8 mouse cellular contexts compared by ENCODE assay signal in the genomic region with DNA sequence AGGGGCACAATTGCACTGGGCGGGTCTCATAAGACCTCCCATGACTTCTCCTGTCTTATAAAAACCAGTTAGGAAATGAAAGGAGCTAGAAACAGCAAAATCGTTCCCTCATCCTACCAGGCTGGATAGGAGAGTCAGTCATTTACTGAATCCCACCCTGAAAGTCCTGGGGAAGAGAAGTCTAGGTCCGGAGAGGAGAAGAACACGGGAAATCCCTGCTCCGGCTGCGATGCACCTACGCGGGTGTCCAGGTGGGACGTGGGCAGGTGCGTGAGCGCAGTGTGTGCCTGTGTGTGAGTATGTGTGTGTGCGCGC. TPM values are rescaled to one million over a fixed set of nuclear protein-coding genes. Genes with fewer than 3 reads are reported as not detected.
DNase-seq lines count a peak whose midpoint lies in the region; ATAC-seq and TF ChIP-seq lines count a peak whose summit lies in the region.

No protein-coding gene starts in this region.

- 4% methylated on average over 13 of the region's 13 CpGs for WGBS in kidney, postnatal 0 days
- WGBS in embryonic facial prominence, embryonic 11.5 days, result 5% methylated on average over 13 of the region's 13 CpGs
- WGBS in intestine, postnatal 0 days, result 7% methylated on average over 13 of the region's 13 CpGs
- 4% methylated on average over 13 of the region's 13 CpGs for WGBS in neural tube, embryonic 13.5 days

- TF ChIP-seq CTCF in kidney, postnatal 0 days (IDR thresholded peaks at IDR 0.05; ENCODE audit: low read depth), result no peak
- TF ChIP-seq CTCF in intestine, postnatal 0 days (IDR thresholded peaks at IDR 0.05; ENCODE audit: low read depth), result no peak

- H3K36me3 ChIP-seq in kidney, postnatal 0 days (ENCODE audit: insufficient read depth, low read length), result no peaks in the 10 kb centered on the region
- no peaks in the 10 kb centered on the region for H3K36me3 ChIP-seq in embryonic facial prominence, embryonic 11.5 days (replicated peaks; ENCODE audit: control insufficient read depth, insufficient read depth, low read depth, low read length)
- H3K36me3 ChIP-seq in intestine, postnatal 0 days (ENCODE audit: control insufficient read depth, insufficient read depth), result no peaks in the 10 kb centered on the region
- H3K36me3 ChIP-seq in neural tube, embryonic 13.5 days, result no peaks in the 10 kb centered on the region

- H3K27me3 ChIP-seq in kidney, postnatal 0 days (ENCODE audit: insufficient read depth, low read length), result peaks cover 22% of the 10 kb centered on the region
- H3K27me3 ChIP-seq in embryonic facial prominence, embryonic 11.5 days (ENCODE audit: control insufficient read depth, insufficient read depth, low read length), result peaks cover 36% of the 10 kb centered on the region
- peaks cover 75% of the 10 kb centered on the region for H3K27me3 ChIP-seq in intestine, postnatal 0 days (replicated peaks; ENCODE audit: control insufficient read depth, insufficient read depth, low read length)
- H3K27me3 ChIP-seq in neural tube, embryonic 13.5 days, result peaks cover 26% of the 10 kb centered on the region

- H3K4me2 ChIP-seq in kidney, postnatal 0 days (ENCODE audit: low read length), result peak overlapping the region; percentile 100
- H3K4me2 ChIP-seq in embryonic facial prominence, embryonic 11.5 days (ENCODE audit: low read depth, low read length), result peak overlapping the region; percentile 100
- peak overlapping the region; percentile 99 for H3K4me2 ChIP-seq in intestine, postnatal 0 days (replicated peaks; ENCODE audit: low read depth)
- H3K4me2 ChIP-seq in neural tube, embryonic 13.5 days, result peak overlapping the region; percentile 81

- H3K27ac ChIP-seq in kidney, postnatal 0 days, result no peak overlapping the region
- no peak overlapping the region for H3K27ac ChIP-seq in embryonic facial prominence, embryonic 11.5 days (replicated peaks; ENCODE audit: low read depth, low read length)
- no peak overlapping the region for H3K27ac ChIP-seq in intestine, postnatal 0 days (ENCODE audit: low read depth, low read length)
- H3K27ac ChIP-seq in neural tube, embryonic 13.5 days (replicated peaks), result peak overlapping the region; percentile 97

- peak overlapping the region; percentile 68 for H3K4me3 ChIP-seq in kidney, postnatal 0 days (replicated peaks; ENCODE audit: low read depth, low read length)
- H3K4me3 ChIP-seq in embryonic facial prominence, embryonic 11.5 days (ENCODE audit: low read depth, low read length), result peak overlapping the region; percentile 79
- H3K4me3 ChIP-seq in intestine, postnatal 0 days (ENCODE audit: low read depth, low read length), result peak overlapping the region; percentile 60
- peak overlapping the region; percentile 87 for H3K4me3 ChIP-seq in neural tube, embryonic 13.5 days

- H3K9ac ChIP-seq in kidney, postnatal 0 days (ENCODE audit: low read depth, low read length), result no peak overlapping the region
- H3K9ac ChIP-seq in embryonic facial prominence, embryonic 11.5 days (replicated peaks; ENCODE audit: low read length), result peak overlapping the region; percentile 70
- no peak overlapping the region for H3K9ac ChIP-seq in intestine, postnatal 0 days (ENCODE audit: low read depth, low read length)
- H3K9ac ChIP-seq in neural tube, embryonic 13.5 days, result peak overlapping the region; percentile 99

- no peaks in the 10 kb centered on the region for H3K9me3 ChIP-seq in kidney, postnatal 0 days (replicated peaks; ENCODE audit: low read length)
- no peaks in the 10 kb centered on the region for H3K9me3 ChIP-seq in embryonic facial prominence, embryonic 11.5 days (replicated peaks; ENCODE audit: control insufficient read depth, low read length)
- no peaks in the 10 kb centered on the region for H3K9me3 ChIP-seq in intestine, postnatal 0 days (ENCODE audit: control insufficient read depth)
- no peaks in the 10 kb centered on the region for H3K9me3 ChIP-seq in neural tube, embryonic 13.5 days

- H3K4me1 ChIP-seq in kidney, postnatal 0 days (replicated peaks; ENCODE audit: insufficient read depth, low read length), result peaks cover 5% of the 10 kb centered on the region; the same call in 1 of the 2 replicates
- no peaks in the 10 kb centered on the region; the same call in 1 of the 2 replicates for H3K4me1 ChIP-seq in embryonic facial prominence, embryonic 11.5 days (ENCODE audit: control insufficient read depth, insufficient read depth, low read length)
- no peaks in the 10 kb centered on the region for H3K4me1 ChIP-seq in intestine, postnatal 0 days (replicated peaks; ENCODE audit: control insufficient read depth, insufficient read depth, low read length)
- peaks cover 56% of the 10 kb centered on the region for H3K4me1 ChIP-seq in neural tube, embryonic 13.5 days (replicated peaks)

- ATAC-seq in kidney, postnatal 0 days (replicated peaks; ENCODE audit: low FRiP score, low read depth), result no peak
- ATAC-seq in embryonic facial prominence, embryonic 11.5 days (replicated peaks; ENCODE audit: insufficient number of reproducible peaks, low FRiP score, low TSS enrichment, low read depth), result no peak
- no peak for ATAC-seq in intestine, postnatal 0 days
- ATAC-seq in neural tube, embryonic 13.5 days (ENCODE audit: low read depth), result no peak

- DNase-seq in kidney, postnatal 0 days (ENCODE audit: low spot score), result no peak
- DNase-seq in kidney, adult 9 months, result no peak
- no peak for DNase-seq in embryonic facial prominence, embryonic 11.5 days (ENCODE audit: low spot score)
- DNase-seq in layer of hippocampus, postnatal 10 days (ENCODE audit: low spot score in 2 of 2), result no peak
- no peak for DNase-seq in thymus, postnatal 36 days
- no peak for DNase-seq in right cerebral cortex, postnatal 10 days (ENCODE audit: low spot score in 2 of 2)

RNA-seq across cellular contexts. Expression of a gene that starts 1.2 kb away (rescaled TPM):
- 0.82 and 0.83 TPM in 2 replicates for polyA plus RNA-seq in kidney, postnatal 0 days (2015; fragmentation: Nextera tagmentation; extraction: Ambion mirVana)
- polyA plus RNA-seq in embryonic facial prominence, embryonic 11.5 days (2014; fragmentation: Nextera tagmentation; extraction: Ambion mirVana), result 3.2 and 3.3 TPM in 2 replicates
- polyA plus RNA-seq in intestine, postnatal 0 days (2015; fragmentation: Nextera tagmentation; extraction: Ambion mirVana), result 0.91 and 1.1 TPM in 2 replicates
- polyA plus RNA-seq in neural tube, embryonic 13.5 days (2015; fragmentation: Nextera tagmentation; extraction: Ambion mirVana), result 16.1 and 17.1 TPM in 2 replicates
- 100 to 1,000 TPM; 103 to 108 TPM for total RNA-seq in layer of hippocampus, postnatal 10 days (2021)

Comparison
In these comparisons a context has a peak if more than half of its experiments do, and no peak if none do; other contexts are left out.
1. H3K9ac ChIP-seq: peak in embryonic facial prominence, embryonic 11.5 days (single experiment) and neural tube, embryonic 13.5 days (single experiment); none in kidney, postnatal 0 days (single experiment) and intestine, postnatal 0 days (single experiment).
2. Peak in every context shown above with its lines, with median percentiles within 50 percentile points of each other: H3K4me2 ChIP-seq and H3K4me3 ChIP-seq.